Mouse (Mus musculus) adrenal gland, adult 18-20 months (tissue): ENCODE data around the gene Ccna1. TPM values are rescaled to one million over a fixed set of nuclear protein-coding genes. Genes with fewer than 3 reads are reported as not detected.

Source experiments
- total RNA-seq, 2 experiments: library from RNA; stranded (reverse); gene quantifications; 1 replicate in 1 of 2; 2 replicates in 1 of 2; pipeline ENCODE4 v1.2.3; 2021

Gene Ccna1
- total RNA-seq, 2 experiments from 2014 or later: not detected

Other genes with a start within 250 kb of the Ccna1 start
- gene Rfxap, start 247.7 kb downstream of the Ccna1 start, total RNA-seq: 10 to 100 TPM; 25.0 to 31.7 TPM
- gene Sertm1, start 139.6 kb downstream of the Ccna1 start, total RNA-seq: not detected
- 10 to 100 TPM; 38.7 to 59.3 TPM for gene Spg20, start 56.6 kb upstream of the Ccna1 start, total RNA-seq
- gene Ccdc169, start 81.8 kb upstream of the Ccna1 start, total RNA-seq: not detected
- gene Sohlh2, start 126.5 kb upstream of the Ccna1 start, total RNA-seq: not detected
- gene Dclk1, start 186.9 kb upstream of the Ccna1 start, total RNA-seq: 1 to 10 TPM; 2.6 to 5.2 TPM